Mouse (Mus musculus): ENCODE measurements at regions not wholly inside any gene's neighbourhood (a gene's known extent, or its start where the extent isn't known, plus 50 kb on each side); places are given as distances from the start of the nearest gene placed in this dataset.

- ATAC-seq (no peak), DNase-seq (no peak)
- Histone ChIP-seq H3K4me1 (ENCODE audit: insufficient read depth) (0 out of 2 replicates have a peak, but pooled peaks cover 3% of the 10 kb centered on the region), H3K27me3 (ENCODE audit: insufficient read depth, low read length) (no peaks in the 10 kb centered on the region), H3K27ac (ENCODE audit: low read depth) (no peak overlapping the region), H3K9ac (replicated peaks) (no peak overlapping the region), H3K9me3 (ENCODE audit: low read length) (no peaks in the 10 kb centered on the region), H3K4me3 (ENCODE audit: low read depth, low read length) (no peak overlapping the region), H3K36me3 (replicated peaks; ENCODE audit: insufficient read depth, low read length) (no peaks in the 10 kb centered on the region), H3K4me2 (ENCODE audit: low read depth, low read length) (no peak overlapping the region)
- 82% methylated on average over 8 of the region's 8 CpGs for WGBS (ENCODE audit: insufficient replicate concordance)
- no peak for TF ChIP-seq EP300 (IDR thresholded peaks at IDR 0.05; ENCODE audit: low read depth)
- no peak for TF ChIP-seq CTCF (IDR thresholded peaks at IDR 0.05; ENCODE audit: low read depth)
These were observed 77.3 kb upstream of the Hnrnpk start for GRCm38 (mm10) chr13:58480388-58480927.

- no peak for DNase-seq
- H3K4me1 ChIP-seq (ENCODE audit: insufficient read depth), result 0 out of 2 replicates have a peak, but pooled peaks cover 5% of the 10 kb centered on the region
- no peak for TF ChIP-seq EP300 (IDR thresholded peaks at IDR 0.05; ENCODE audit: low read depth)
- no peak for TF ChIP-seq CTCF (IDR thresholded peaks at IDR 0.05; ENCODE audit: low read depth)
- 0 out of 2 replicates have a peak, but pooled peaks cover 4% of the 10 kb centered on the region for H3K27me3 ChIP-seq (ENCODE audit: insufficient read depth, low read length)
- H3K9me3 ChIP-seq (ENCODE audit: low read length), result no peaks in the 10 kb centered on the region
- no peak overlapping the region for H3K9ac ChIP-seq (replicated peaks)
- H3K27ac ChIP-seq (ENCODE audit: low read depth), result peak overlapping the region; percentile 39; the same call in 1 of the 2 replicates
- ATAC-seq, result peak; percentile 11; the same call in 1 of the 2 replicates
- 53% methylated on average over 5 of the region's 5 CpGs for WGBS (ENCODE audit: insufficient replicate concordance)
- no peaks in the 10 kb centered on the region for H3K36me3 ChIP-seq (replicated peaks; ENCODE audit: insufficient read depth, low read length)
- H3K4me2 ChIP-seq (ENCODE audit: low read depth, low read length), result no peak overlapping the region
- no peak overlapping the region for H3K4me3 ChIP-seq (ENCODE audit: low read depth, low read length)
These were observed 75.3 kb upstream of the Hnrnpk start for GRCm38 (mm10) chr13:58478438-58478837.

- H3K4me2 ChIP-seq (ENCODE audit: low read depth, low read length), result peak overlapping the region; percentile 14; the same call in 1 of the 2 replicates
- H3K4me1 ChIP-seq (ENCODE audit: insufficient read depth), result 0 out of 2 replicates have a peak, but pooled peaks cover 5% of the 10 kb centered on the region
- H3K27ac ChIP-seq (ENCODE audit: low read depth), result no peak overlapping the region
- H3K9ac ChIP-seq (replicated peaks), result no peak overlapping the region
- DNase-seq (no peak), ATAC-seq (peak; percentile 40)
- H3K4me3 ChIP-seq (ENCODE audit: low read depth, low read length), result no peak overlapping the region
- TF ChIP-seq EP300 (IDR thresholded peaks at IDR 0.05; ENCODE audit: low read depth), result peak; percentile 70; the same call in 1 of the 2 replicates
- no peak for TF ChIP-seq CTCF (IDR thresholded peaks at IDR 0.05; ENCODE audit: low read depth)
- H3K9me3 ChIP-seq (ENCODE audit: low read length), result no peaks in the 10 kb centered on the region
- H3K27me3 ChIP-seq (ENCODE audit: insufficient read depth, low read length), result peaks cover 12% of the 10 kb centered on the region
- 63% methylated on average over 6 of the region's 6 CpGs for WGBS (ENCODE audit: insufficient replicate concordance)
- H3K36me3 ChIP-seq (replicated peaks; ENCODE audit: insufficient read depth, low read length), result no peaks in the 10 kb centered on the region
These were observed 74.1 kb upstream of the Hnrnpk start for GRCm38 (mm10) chr13:58477253-58477652.

GRCm38 (mm10) chr13:58476033-58476830 is 73.1 kb upstream of the Hnrnpk start:
- Histone ChIP-seq H3K36me3 (replicated peaks; ENCODE audit: insufficient read depth, low read length) (no peaks in the 10 kb centered on the region), H3K4me2 (ENCODE audit: low read depth, low read length) (peak overlapping the region; percentile 14; the same call in 1 of the 2 replicates), H3K27me3 (ENCODE audit: insufficient read depth, low read length) (peaks cover 22% of the 10 kb centered on the region), H3K27ac (ENCODE audit: low read depth) (peak overlapping the region; percentile 30; the same call in 1 of the 2 replicates), H3K9ac (replicated peaks) (no peak overlapping the region), H3K4me3 (ENCODE audit: low read depth, low read length) (no peak overlapping the region), H3K4me1 (ENCODE audit: insufficient read depth) (0 out of 2 replicates have a peak, but pooled peaks cover 5% of the 10 kb centered on the region), H3K9me3 (ENCODE audit: low read length) (no peaks in the 10 kb centered on the region)
- ATAC-seq, result peak; percentile 34
- no peak for DNase-seq
- no peak for TF ChIP-seq EP300 (IDR thresholded peaks at IDR 0.05; ENCODE audit: low read depth)
- no peak for TF ChIP-seq CTCF (IDR thresholded peaks at IDR 0.05; ENCODE audit: low read depth)
- WGBS (ENCODE audit: insufficient replicate concordance), result 45% methylated on average over 7 of the region's 9 CpGs

GRCm38 (mm10) chr13:58475495-58475894 is 72.4 kb upstream of the Hnrnpk start:
- H3K4me3 ChIP-seq (ENCODE audit: low read depth, low read length), result no peak overlapping the region
- H3K27me3 ChIP-seq (ENCODE audit: insufficient read depth, low read length), result peaks cover 29% of the 10 kb centered on the region
- DNase-seq (peak; percentile 54), ATAC-seq (peak; percentile 88)
- no peak overlapping the region for H3K4me2 ChIP-seq (ENCODE audit: low read depth, low read length)
- no peak for TF ChIP-seq CTCF (IDR thresholded peaks at IDR 0.05; ENCODE audit: low read depth)
- peak; percentile 31; the same call in 1 of the 2 replicates for TF ChIP-seq EP300 (IDR thresholded peaks at IDR 0.05; ENCODE audit: low read depth)
- 41% methylated on average over 6 of the region's 6 CpGs for WGBS (ENCODE audit: insufficient replicate concordance)
- H3K36me3 ChIP-seq (replicated peaks; ENCODE audit: insufficient read depth, low read length), result no peaks in the 10 kb centered on the region
- H3K4me1 ChIP-seq (ENCODE audit: insufficient read depth), result 0 out of 2 replicates have a peak, but pooled peaks cover 5% of the 10 kb centered on the region
- H3K27ac ChIP-seq (ENCODE audit: low read depth), result no peak overlapping the region; the same call in 1 of the 2 replicates
- H3K9me3 ChIP-seq (ENCODE audit: low read length), result no peaks in the 10 kb centered on the region
- no peak overlapping the region for H3K9ac ChIP-seq (replicated peaks)

GRCm38 (mm10) chr13:58472455-58472854 is 69.3 kb upstream of the Hnrnpk start:
- Histone ChIP-seq H3K4me1 (ENCODE audit: insufficient read depth) (0 out of 2 replicates have a peak, but pooled peaks cover 3% of the 10 kb centered on the region), H3K9me3 (ENCODE audit: low read length) (no peaks in the 10 kb centered on the region), H3K4me3 (ENCODE audit: low read depth, low read length) (no peak overlapping the region), H3K27me3 (ENCODE audit: insufficient read depth, low read length) (peaks cover 37% of the 10 kb centered on the region), H3K27ac (ENCODE audit: low read depth) (no peak overlapping the region), H3K4me2 (ENCODE audit: low read depth, low read length) (no peak overlapping the region), H3K36me3 (replicated peaks; ENCODE audit: insufficient read depth, low read length) (no peaks in the 10 kb centered on the region), H3K9ac (replicated peaks) (no peak overlapping the region)
- ATAC-seq, result no peak
- WGBS (ENCODE audit: insufficient replicate concordance), result 75% methylated on average over 14 of the region's 14 CpGs
- no peak for TF ChIP-seq EP300 (IDR thresholded peaks at IDR 0.05; ENCODE audit: low read depth)
- no peak for TF ChIP-seq CTCF (IDR thresholded peaks at IDR 0.05; ENCODE audit: low read depth)
- DNase-seq, result no peak
